Mouse (Mus musculus): Measurements from ENCODE around the gene Arl6ip5.
"Not testable (repeated sequence)": the region's sequence is repeated elsewhere in the genome, so short reads cannot be mapped to it uniquely, and the experiment has no call there.

The Arl6ip5 gene

DNA sequence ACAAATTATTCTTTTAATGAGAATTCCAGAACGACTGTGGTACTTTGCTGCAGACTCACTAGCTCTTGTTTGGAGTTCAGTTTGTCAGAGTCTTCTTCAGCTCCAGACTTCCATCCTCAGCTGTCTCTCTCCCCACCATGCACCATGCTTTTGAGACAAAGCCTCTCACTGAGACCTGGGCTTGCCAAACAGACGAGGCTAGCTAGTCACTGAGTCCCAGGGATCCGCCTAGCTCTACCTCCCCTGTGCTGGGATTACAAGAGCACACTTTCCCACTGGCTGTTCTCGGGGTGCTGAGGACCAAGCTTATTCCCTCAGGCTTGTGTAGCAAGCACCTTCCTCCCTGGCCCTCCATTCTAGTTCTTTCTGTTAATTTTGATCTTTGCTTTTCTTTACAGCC lies 13.1 kb downstream of the Arl6ip5 start:
- no peak for DNase-seq (ENCODE audit: low read depth, low spot score)

DNA sequence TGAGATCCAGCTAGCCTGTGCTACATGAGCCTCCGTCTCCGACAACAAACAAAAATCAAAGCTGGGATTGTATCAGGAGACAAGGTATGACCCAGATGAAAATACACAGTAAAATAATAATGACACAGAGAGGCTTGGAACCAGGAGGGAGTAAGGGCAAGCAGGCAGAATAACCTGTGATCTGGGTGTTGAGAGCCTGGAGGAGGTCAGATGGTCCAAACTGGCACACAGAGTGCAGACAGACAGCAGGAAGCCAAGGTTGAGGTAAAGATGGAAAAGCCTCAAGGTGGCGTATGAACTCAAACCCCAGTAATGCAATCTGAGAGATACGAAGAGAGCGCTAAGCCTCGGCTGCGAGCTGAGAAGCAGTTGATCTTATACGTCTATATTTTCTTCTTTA lies 14.0 kb downstream of the Arl6ip5 start:
- DNase-seq (ENCODE audit: low read depth, low spot score): no peak

DNA sequence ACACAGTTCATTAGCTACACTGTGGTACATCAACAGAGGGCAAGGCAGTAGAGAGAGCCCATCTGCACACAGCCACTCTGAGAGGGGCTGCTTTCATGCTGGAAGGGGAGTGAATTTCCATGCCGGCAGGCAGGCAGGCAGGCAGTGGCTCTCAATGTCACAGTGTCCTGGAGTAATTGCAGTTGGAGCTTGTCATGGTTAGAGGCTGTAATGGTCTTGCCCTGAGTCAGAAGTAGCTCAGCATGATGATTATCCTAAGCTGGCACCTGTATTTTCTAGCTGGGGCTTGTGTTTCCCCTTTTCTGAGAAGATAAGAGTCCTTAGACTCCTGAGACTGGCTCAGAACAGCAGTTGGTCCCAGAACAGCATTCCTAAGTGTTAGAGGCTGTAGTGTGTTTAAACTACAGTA lies 15.6 kb downstream of the Arl6ip5 start:
- no peak for DNase-seq (ENCODE audit: low read depth, low spot score)

DNA sequence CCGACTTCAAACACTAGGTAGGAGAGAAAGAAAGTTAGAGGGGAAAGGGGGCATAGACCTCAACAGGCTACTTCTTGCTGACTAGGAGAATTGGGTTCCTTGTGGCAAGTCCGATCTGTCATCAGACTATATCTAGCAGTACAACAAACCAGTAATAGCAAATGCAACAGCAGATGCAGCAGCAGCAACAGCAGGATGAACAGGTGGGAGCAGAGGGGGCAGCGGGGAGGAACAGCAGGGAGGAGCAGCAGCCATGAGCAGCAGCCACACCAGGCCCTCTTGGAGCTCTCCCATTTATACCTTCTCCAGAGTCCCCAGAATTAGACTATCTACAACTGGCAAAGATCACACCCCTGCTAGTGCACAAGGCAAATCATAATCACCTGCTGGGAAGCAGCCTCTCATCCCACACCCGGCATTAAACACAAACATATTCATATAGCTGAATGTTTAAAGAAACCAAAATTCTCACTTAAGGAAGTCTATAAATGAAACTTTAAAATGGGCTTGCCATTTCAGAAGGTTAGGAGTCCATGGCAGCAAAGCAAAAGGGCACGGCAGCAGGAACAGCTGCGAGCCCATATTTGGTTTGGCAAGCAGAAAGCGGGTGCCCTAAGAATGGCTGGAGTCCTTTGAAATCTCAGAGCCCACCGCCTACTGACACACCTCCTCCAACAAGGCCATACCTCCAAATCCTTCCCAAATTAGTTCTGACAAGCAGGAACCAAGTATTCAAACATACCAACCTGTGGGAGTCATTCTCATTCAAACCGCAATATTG lies 16.8 kb downstream of the Arl6ip5 start:
- DNase-seq (ENCODE audit: low read depth, low spot score): no peak

DNA sequence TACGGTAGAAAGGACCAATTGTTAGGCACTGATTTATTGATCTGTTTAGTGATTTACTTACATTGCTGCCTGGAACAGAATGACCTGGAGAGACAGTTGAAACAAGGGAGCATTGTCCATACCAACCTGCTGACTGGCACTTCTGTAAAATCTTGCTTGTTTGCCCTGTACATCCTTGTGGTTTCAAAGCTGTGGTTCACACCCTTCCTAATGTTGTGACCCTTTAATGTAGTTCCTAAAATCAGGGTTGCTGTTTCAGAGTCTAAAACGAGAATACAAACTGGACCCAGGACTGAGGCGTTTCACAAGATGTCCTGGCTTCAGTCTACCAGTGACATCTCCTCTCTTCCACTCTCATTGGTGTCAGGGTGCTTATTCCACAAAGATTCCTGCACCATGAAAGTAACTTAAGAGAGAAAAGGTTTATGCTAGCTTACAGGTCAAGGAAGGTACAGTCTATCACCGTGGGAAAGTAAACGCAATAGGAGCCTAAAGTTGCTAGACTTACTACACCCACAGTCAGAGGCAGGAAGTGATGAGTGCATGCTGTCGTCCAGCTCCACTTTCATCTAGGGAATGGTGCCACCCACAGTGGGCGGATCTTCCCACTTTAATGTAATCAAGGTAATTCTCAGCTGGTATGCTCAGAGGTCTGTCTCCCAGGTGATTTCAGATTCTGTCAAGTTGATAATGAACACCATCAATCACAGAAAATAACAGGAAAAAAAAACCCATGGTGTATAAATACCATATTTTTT lies 24.6 kb downstream of the Arl6ip5 start:
- no peak for DNase-seq (ENCODE audit: low read depth, low spot score)

DNA sequence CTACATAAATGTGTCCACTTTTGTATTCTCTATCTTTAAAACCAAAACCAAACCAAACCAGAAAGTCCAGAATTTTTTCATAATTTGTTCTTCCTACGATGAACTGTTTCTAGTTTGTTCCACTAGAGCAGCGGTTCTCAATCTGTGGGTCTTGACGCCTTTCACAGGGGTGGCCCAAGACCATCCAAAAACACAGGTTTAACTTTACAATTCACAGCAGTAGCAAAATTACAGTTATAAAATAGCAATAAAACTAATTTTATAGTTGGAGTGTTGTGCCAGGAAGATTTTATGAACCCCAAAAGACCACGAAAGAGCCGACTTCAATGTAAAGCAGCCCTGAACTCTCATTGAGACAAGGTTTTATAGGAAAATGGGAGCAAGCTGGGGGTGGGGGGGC lies 25.6 kb downstream of the Arl6ip5 start:
- no peak for DNase-seq (ENCODE audit: low read depth, low spot score)

DNA sequence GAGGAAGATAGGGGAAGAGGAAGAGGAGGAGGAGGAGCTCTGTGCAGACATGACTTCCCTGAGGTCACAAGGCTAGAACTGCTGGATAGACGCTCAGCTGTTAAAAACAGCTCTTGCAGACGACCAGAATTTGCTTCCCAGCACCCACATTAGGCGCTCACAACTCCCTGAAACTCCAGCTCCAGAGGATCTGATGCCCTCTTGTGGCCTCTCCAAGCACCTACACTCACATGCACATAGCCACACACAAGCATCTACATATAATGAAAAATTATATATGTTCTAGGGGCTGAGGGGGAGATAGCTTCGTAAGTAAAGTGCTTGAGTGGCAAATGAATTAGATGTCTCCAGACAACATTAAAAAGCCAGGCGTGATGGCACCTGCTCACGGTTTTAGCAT lies 28.9 kb downstream of the Arl6ip5 start:
- peak; percentile 53 for DNase-seq (ENCODE audit: low read depth, low spot score)

DNA sequence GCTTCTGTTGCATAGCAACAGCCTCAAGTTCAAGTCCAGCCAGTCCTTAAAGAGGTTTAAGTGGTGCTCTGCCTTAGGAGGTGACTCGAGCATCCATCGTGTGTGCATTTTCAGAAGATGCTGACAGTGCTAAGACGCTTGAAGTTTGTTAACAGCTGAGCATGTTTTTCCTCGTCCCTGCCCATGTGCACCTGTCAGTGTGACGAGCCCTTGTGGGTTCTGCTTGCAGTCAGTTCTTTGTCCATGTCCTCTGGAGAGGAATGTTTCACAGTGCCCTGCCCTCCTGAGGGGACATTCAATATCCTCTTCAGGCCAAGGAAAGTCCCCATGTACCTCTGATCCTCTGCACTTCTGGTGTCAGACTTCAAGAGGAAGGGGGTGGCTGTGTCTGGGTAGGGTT lies 29.6 kb downstream of the Arl6ip5 start:
- no peak for DNase-seq (ENCODE audit: low read depth, low spot score)

DNA sequence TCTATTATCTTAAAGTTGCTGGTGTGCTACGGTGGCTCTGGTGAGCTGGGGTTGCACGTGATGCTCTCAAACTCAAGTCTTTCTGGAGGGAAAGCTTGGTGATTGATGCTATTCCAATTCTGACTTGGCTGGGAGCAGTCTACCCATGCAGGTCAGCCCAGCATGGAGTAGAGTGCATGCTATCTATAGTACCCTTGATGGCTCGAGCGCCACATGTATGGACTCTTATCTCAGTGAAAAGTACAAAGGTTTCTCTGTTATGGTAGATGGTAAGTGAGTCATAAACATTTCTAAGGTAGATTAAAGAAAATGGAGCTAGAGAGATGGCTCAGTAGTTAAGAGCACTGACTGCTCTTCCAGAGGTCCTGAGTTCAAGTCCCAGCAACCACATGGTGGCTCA lies 32.0 kb downstream of the Arl6ip5 start:
- no peak for DNase-seq (ENCODE audit: low read depth, low spot score)

DNA sequence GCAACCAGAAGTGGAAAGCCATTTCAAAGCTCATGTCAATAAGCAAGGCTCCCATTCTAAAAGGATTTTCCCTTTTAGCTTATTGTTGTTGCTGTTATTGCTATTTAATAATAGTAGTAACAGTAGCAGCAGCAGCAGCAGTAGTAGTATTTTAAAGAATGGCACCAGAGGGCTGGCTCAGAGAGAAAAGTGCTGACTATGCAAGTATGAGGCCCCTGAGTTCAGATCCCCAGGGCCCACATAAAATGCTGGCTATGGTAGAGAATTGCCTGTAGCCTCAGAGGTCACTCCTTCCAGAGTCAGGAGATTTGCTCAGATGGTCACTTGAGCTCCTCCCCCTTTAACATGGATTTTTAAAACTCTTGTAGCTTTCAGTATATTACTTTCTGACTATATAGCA lies 34.7 kb downstream of the Arl6ip5 start:
- no peak for DNase-seq (ENCODE audit: low read depth, low spot score)

DNA sequence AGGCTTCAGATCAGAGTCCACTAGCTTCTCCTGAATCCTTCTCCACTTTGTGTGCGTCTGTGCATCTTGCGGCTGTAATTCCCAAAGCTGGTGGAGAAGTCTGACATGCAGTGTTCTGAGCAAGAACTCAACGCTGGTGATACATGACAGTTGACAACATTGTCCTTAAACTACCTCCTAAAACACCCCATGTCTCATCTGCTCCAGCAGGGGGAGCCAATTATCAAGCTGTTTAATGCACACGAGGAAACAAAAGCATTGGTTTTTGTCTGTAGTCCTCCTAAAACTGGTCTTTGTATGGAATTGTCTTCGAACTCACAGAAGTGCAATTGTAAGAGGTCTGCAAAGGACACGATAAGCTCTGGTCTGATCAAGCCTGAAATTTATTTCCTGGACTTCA lies 40.5 kb downstream of the Arl6ip5 start:
- DNase-seq (ENCODE audit: low read depth, low spot score): peak; percentile 81

DNA sequence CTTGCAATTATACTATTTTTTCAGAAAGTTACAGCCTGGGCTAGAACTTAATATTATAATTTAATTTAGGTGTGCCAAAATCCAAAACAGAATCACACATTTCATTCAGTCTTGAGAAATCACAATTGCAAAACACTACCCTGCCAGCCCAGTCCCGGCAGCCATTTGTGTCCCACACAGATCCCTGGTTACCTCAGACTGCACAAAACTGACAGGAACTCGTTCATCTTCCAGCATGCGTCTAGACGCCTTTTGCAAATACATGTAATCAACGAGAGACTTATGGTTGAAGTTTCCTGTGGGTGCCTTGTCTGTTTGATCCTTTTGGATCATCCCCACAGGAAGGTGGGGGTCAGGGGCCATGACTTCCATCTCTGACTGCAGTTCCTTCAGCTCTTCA lies 41.6 kb downstream of the Arl6ip5 start:
- DNase-seq (ENCODE audit: low read depth, low spot score): no peak

DNA sequence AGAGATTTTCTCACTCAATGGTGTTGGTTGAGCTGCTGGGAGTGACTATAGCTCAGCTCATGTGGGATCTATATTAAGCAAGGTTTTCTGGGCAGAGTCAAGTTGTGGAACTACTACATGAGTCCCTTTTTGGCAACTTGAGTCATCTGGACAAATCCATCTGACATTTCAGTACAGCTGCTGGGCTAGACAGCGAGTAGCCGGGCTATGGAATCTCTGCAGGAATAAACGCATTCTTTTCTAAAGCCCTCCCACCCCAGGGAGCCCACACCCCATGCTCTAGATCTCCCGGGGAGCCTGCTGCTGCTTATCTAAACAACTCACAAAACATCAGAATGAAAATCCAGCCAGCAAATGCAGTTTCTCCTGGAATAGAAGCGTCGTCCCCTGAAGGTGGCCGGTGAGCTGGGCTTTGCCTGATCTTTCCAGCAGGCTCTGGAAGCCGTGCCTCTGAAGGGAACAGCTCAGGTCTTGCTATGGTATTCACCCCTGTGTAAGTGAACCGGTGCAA lies 42.3 kb downstream of the Arl6ip5 start, which contains the start of gene Lmod3:
Gene Lmod3 (minus strand): TSS at position 49 of the 511 bp plus-strand sequence.
- peak; percentile 32 for DNase-seq (ENCODE audit: low read depth, low spot score)

DNA sequence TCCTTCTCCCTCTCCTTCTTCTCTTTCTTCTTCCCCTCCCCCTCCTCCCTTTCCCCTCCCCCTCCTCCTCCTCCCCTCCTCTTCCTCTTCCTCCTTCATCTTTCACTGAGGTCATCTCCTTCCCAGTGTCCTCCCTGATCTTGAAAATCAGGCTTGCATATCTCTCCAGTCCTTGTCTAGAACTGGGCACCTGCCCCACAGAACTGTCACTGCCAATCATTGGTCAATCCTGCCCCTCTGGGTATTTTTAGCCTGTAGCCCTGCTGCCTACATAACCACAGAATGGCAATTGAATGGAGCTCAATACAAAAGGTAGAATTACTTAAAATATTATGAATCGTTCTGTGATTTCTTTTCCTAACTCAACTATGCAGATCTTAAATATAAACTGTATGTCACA lies 48.0 kb downstream of the Arl6ip5 start:
- no peak for DNase-seq (ENCODE audit: low read depth, low spot score)

DNA sequence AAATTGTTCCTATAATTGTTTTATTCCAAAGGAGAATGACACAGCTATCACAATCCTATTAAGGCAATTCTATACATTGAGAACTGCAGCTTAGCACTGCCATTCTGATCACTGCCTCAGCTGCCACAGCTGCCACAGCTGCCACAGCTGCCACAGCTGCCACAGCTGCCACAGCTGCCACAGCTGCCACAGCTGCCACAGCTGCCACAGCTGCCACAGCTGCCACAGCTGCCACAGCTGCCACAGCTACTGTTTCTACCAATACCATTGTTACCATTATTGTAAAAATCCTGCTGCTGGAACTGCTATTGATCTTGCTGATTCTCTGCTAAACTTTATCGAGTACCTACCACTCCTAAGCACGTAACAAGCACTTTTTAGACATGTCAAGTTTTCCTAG lies 49.4 kb downstream of the Arl6ip5 start:
- DNase-seq (ENCODE audit: low read depth, low spot score): not testable (repeated sequence)

DNA sequence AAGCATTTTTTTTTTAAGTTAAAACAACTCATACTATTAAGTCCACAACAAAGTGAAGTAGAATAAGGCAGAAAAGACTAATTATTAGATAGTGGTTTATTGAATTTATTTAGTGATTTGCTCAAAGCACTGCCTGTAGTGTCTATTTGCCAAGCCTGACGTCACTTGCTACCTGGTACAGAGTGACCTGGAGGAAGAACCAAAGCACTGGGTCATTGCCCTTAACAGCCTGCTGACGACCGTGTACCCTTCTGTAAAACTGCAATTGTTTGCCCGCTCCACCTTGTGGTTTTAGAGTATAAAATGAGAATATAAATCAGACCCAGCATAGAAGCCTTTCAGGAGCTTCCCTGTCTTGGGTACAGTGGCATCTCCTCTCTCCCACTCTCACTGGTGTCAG lies 51.7 kb downstream of the Arl6ip5 start:
- no peak for DNase-seq (ENCODE audit: low read depth, low spot score)

DNA sequence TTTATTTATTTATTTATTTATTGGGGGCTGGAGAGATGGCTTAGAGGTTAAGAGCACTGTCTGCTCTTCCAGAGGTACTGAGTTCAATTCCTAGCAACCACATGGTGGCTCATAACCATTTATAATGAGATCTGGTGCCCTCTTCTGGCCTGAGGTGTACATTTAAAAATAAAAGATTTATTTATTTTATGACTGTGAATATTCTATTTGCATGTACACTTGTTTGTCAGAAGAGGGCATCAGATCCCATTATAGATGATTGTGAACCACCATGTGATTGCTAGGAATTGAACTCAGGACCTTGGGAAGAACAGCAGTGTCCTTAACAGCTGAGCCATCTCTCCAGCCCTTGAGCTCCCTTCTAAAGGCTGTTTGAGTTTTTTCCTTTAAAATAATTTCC lies 53.3 kb downstream of the Arl6ip5 start:
- not testable (repeated sequence) for DNase-seq (ENCODE audit: low read depth, low spot score)

DNA sequence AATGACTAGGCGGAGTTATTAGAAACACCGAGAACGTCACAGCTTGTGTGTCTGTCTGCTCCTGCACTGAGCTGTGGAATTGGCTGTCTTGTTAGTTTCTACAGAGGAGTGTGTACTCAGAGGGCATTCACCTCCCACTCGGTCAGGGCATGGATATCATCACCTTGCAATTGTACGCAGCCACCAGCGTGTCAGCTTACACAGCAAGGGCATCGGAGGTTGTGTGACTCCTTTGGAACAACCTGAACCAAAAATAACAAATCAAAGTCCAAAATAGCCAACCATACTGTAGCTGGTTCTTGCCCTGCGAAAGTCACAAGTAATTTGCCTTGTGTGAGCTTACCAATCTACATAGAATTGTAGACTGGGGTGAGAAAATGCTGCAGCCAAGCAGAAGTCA lies 54.8 kb downstream of the Arl6ip5 start:
- no peak for DNase-seq (ENCODE audit: low read depth, low spot score)

DNA sequence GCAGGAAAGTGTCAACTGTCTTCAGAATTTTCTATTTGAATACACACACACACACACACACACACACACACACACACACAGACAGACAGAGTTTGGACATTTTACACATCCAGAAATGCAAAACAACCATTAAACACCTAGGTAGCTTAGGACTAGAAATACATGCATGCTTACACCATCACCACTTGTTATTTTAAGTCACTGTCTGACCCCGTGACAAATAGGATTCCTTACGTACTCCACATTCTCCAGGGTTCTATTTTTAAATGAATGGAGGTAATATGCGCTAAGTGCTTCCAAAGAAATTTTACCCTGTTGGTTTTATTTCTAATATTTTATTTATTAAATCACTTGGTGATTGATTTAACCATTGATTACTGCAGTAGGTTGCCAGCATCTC lies 55.2 kb downstream of the Arl6ip5 start:
- DNase-seq (ENCODE audit: low read depth, low spot score): no peak

DNA sequence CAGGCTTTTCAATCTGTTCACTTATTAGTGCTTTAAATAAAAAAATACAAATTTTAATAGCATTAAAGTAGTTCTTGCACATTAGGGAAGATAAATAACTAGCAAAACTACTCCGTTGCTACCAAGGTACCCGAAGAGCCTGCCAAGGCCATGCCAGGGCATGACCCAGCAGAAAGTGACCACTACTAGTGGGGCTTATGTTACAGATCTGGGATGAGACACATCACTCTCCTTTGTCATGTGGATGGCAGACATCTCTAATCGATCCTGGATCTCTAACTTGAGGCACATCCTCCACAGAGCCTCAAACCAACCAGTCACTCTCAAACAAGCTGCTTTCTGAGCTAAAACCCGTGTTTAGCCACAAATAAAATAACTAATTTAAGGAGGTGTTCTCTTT lies 56.2 kb downstream of the Arl6ip5 start:
- DNase-seq (ENCODE audit: low read depth, low spot score): peak; percentile 20

DNA sequence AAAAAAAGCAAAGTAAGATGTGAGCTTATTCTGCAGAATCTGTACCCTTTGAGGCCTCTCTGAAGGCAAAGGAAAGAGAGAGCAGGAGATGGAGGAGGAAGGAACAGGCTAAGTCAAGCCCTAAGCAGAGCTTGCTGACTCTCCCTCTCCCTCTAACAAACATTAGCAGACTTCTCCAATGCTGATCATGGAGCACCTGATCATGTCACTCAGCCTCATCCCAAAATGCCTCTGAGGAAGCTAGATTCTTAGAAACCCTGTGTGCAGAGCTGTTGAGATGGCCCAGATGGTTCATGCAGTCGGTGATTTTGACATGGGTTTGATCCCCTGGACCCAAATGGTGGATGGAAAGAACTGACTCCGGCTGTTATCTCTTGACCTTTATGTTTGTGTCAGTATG lies 56.6 kb downstream of the Arl6ip5 start:
- no peak for DNase-seq (ENCODE audit: low read depth, low spot score)

DNA sequence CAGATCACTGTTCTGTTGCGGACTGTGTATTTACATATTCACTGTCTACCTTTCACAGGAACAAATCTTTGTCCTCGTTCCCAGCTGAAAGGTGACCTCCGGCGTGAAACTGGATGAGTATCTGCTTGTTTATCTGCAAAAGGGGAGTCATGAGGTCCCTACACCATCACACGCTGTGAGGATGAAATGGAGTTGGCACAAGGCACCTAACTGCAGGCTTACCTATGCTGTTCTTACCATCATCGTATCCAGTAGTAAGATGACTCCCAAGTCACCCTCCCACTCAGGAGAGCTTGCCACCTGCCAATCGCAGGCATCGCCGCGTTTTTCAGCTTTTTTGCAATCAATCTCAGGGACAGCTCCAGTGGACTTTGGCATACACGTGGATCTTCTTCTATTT lies 59.1 kb downstream of the Arl6ip5 start:
- no peak for DNase-seq (ENCODE audit: low read depth, low spot score)

DNA sequence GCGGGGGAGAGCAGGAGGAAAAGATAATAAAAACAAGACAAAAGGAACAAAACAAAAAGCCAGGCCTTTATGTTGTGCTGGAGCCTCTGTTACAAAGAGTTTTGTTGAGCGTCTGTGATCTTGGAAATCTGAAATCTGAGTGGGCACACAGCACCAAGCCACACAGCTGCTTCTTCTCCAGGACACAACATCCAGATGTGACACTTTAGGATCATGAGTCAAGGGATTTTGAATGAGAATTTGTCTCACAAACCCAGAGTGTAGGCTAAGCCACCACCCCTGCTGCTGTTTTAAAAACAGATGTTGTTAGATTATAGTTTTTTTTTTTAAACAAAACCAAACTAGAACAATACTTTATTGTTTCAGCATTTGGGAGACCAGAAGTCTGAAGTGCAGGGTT lies 61.9 kb downstream of the Arl6ip5 start:
- DNase-seq (ENCODE audit: low read depth, low spot score): no peak
